In genomic region chr4:53109381-53109928, GRCm38 (mm10) we compare ENCODE assay signal across 16 mouse cellular contexts. TPM values are rescaled to one million over a fixed set of nuclear protein-coding genes. Genes with fewer than 3 reads are reported as not detected.
DNase-seq lines count a peak whose midpoint lies in the region; ATAC-seq and TF ChIP-seq lines count a peak whose summit lies in the region.
"Had no signal": no experiment of that assay in that cellular context is flagged by ENCODE, and none has a peak within 500 bp of the region (broad histone marks: within the 10 kb centered on the region; RNA-seq: fewer than 3 reads in every experiment).

No protein-coding gene starts in this region.

- H3K27me3 ChIP-seq in forebrain, embryonic 13.5 days: no peaks in the 10 kb centered on the region
- H3K27me3 ChIP-seq in forebrain, embryonic 10.5 days (ENCODE audit: poor library complexity, severe bottlenecking): no peaks in the 10 kb centered on the region
- H3K27me3 ChIP-seq in neural tube, embryonic 12.5 days (replicated peaks): no peaks in the 10 kb centered on the region
- no peaks in the 10 kb centered on the region for H3K27me3 ChIP-seq in midbrain, embryonic 13.5 days
- H3K27me3 ChIP-seq in small intestine, adult 2 months (ENCODE audit: control insufficient read depth, insufficient read depth, low read length): no peaks in the 10 kb centered on the region
- no peaks in the 10 kb centered on the region for H3K27me3 ChIP-seq in intestine, embryonic 16.5 days (replicated peaks; ENCODE audit: control insufficient read depth, insufficient read depth, low read length)
- H3K27me3 ChIP-seq: heart, embryonic 13.5 days; kidney, embryonic 15.5 days; limb, embryonic 15.5 days had no signal

- no peak overlapping the region for H3K4me2 ChIP-seq in forebrain, embryonic 13.5 days
- H3K4me2 ChIP-seq in neural tube, embryonic 12.5 days (replicated peaks): no peak overlapping the region; the same call in 1 of the 2 replicates
- H3K4me2 ChIP-seq in midbrain, embryonic 13.5 days (replicated peaks): 0 out of 2 replicates have a peak overlapping the region, but pooled peaks have one; percentile 19
- H3K4me2 ChIP-seq in intestine, embryonic 16.5 days (ENCODE audit: low read depth, low read length): no peak overlapping the region
- H3K4me2 ChIP-seq: heart, embryonic 13.5 days; kidney, embryonic 15.5 days; limb, embryonic 15.5 days had no signal

- H3K4me1 ChIP-seq in forebrain, embryonic 13.5 days: peaks cover 4% of the 10 kb centered on the region
- H3K4me1 ChIP-seq in forebrain, embryonic 10.5 days: peaks cover 6% of the 10 kb centered on the region; the same call in 1 of the 2 replicates
- no peaks in the 10 kb centered on the region for H3K4me1 ChIP-seq in neural tube, embryonic 12.5 days
- H3K4me1 ChIP-seq in midbrain, embryonic 13.5 days (replicated peaks): peaks cover 11% of the 10 kb centered on the region
- H3K4me1 ChIP-seq in small intestine, adult 2 months (ENCODE audit: control insufficient read depth, insufficient read depth, insufficient read length, low read length): peaks cover 2% of the 10 kb centered on the region; the same call in 1 of the 2 replicates
- H3K4me1 ChIP-seq in intestine, embryonic 16.5 days (ENCODE audit: control insufficient read depth, insufficient read depth, low read length): no peaks in the 10 kb centered on the region
- H3K4me1 ChIP-seq: heart, embryonic 13.5 days; limb, embryonic 15.5 days had no signal

- peak; percentile 10; the same call in 1 of the 2 replicates for TF ChIP-seq CTCF in small intestine, adult 2 months (IDR thresholded peaks at IDR 0.05; ENCODE audit: extremely low read depth, insufficient read length, insufficient replicate concordance, low read depth, low read length)

- WGBS in forebrain, embryonic 13.5 days: 49% methylated on average over 9 of the region's 9 CpGs
- WGBS in forebrain, embryonic 10.5 days: 73% methylated on average over 9 of the region's 9 CpGs
- 66% methylated on average over 9 of the region's 9 CpGs for WGBS in neural tube, embryonic 12.5 days
- WGBS in midbrain, embryonic 13.5 days: 48% methylated on average over 9 of the region's 9 CpGs
- WGBS in small intestine, adult 2 months: 76% methylated on average over 9 of the region's 9 CpGs
- WGBS in intestine, embryonic 16.5 days: 73% methylated on average over 9 of the region's 9 CpGs

- H3K36me3 ChIP-seq in forebrain, embryonic 13.5 days (ENCODE audit: poor library complexity, severe bottlenecking): peaks cover 6% of the 10 kb centered on the region; the same call in 1 of the 2 replicates
- no peaks in the 10 kb centered on the region for H3K36me3 ChIP-seq in forebrain, embryonic 10.5 days (replicated peaks)
- H3K36me3 ChIP-seq in neural tube, embryonic 12.5 days: peaks cover 4% of the 10 kb centered on the region; the same call in 1 of the 2 replicates
- H3K36me3 ChIP-seq in midbrain, embryonic 13.5 days: 0 out of 2 replicates have a peak, but pooled peaks cover 5% of the 10 kb centered on the region
- H3K36me3 ChIP-seq in small intestine, adult 2 months (ENCODE audit: control insufficient read depth, insufficient read depth, low read length): peaks cover 9% of the 10 kb centered on the region; the same call in 1 of the 2 replicates
- H3K36me3 ChIP-seq in intestine, embryonic 16.5 days (ENCODE audit: control insufficient read depth, insufficient read depth, low read length): no peaks in the 10 kb centered on the region
- H3K36me3 ChIP-seq: kidney, embryonic 15.5 days had no signal

- no peak overlapping the region for H3K4me3 ChIP-seq in forebrain, embryonic 13.5 days
- no peak overlapping the region for H3K4me3 ChIP-seq in forebrain, embryonic 10.5 days
- H3K4me3 ChIP-seq in neural tube, embryonic 12.5 days: no peak overlapping the region
- no peak overlapping the region for H3K4me3 ChIP-seq in midbrain, embryonic 13.5 days (replicated peaks)
- no peak overlapping the region for H3K4me3 ChIP-seq in small intestine, adult 2 months (ENCODE audit: low read depth, low read length)
- H3K4me3 ChIP-seq in intestine, embryonic 16.5 days (ENCODE audit: low read length): no peak overlapping the region
- H3K4me3 ChIP-seq: heart, embryonic 13.5 days; kidney, embryonic 15.5 days; limb, embryonic 15.5 days had no signal

- peak; percentile 36; the same call in 1 of the 2 replicates for ATAC-seq in forebrain, embryonic 13.5 days
- no peak for ATAC-seq in neural tube, embryonic 12.5 days (ENCODE audit: low FRiP score, low read depth)
- peak; percentile 68 for ATAC-seq in midbrain, embryonic 13.5 days
- no peak for ATAC-seq in intestine, embryonic 16.5 days
- ATAC-seq: forebrain, postnatal 0 days had no signal

- TF ChIP-seq POLR2A in small intestine, adult 2 months (IDR thresholded peaks at IDR 0.05; ENCODE audit: low read depth, low read length): no peak

- DNase-seq in forebrain, embryonic 10.5 days (ENCODE audit: extremely low spot score, low spot score): no peak
- DNase-seq in neural tube, embryonic 10.5 days (ENCODE audit: extremely low spot score, low spot score): no peak
- no peak for DNase-seq in urinary bladder, postnatal 10 days (ENCODE audit: low spot score)
- DNase-seq: adrenal gland, adult 8-10 months; cerebellum, postnatal 36 days; forebrain, postnatal 0 days; gastrocnemius, postnatal 25 days; lung, postnatal 14 days had no signal

- H3K9me3 ChIP-seq in forebrain, embryonic 13.5 days (replicated peaks): no peaks in the 10 kb centered on the region
- no peaks in the 10 kb centered on the region for H3K9me3 ChIP-seq in forebrain, embryonic 10.5 days
- H3K9me3 ChIP-seq in neural tube, embryonic 12.5 days: no peaks in the 10 kb centered on the region
- no peaks in the 10 kb centered on the region for H3K9me3 ChIP-seq in midbrain, embryonic 13.5 days
- no peaks in the 10 kb centered on the region for H3K9me3 ChIP-seq in intestine, embryonic 16.5 days (ENCODE audit: control insufficient read depth, low read length)
- H3K9me3 ChIP-seq: heart, embryonic 13.5 days; kidney, embryonic 15.5 days; limb, embryonic 15.5 days had no signal

- H3K9ac ChIP-seq in forebrain, embryonic 13.5 days: no peak overlapping the region; the same call in 1 of the 2 replicates
- no peak overlapping the region for H3K9ac ChIP-seq in neural tube, embryonic 12.5 days
- 0 out of 2 replicates have a peak overlapping the region, but pooled peaks have one; percentile 41 for H3K9ac ChIP-seq in midbrain, embryonic 13.5 days (replicated peaks)
- no peak overlapping the region for H3K9ac ChIP-seq in intestine, embryonic 16.5 days (ENCODE audit: low read depth, low read length)
- H3K9ac ChIP-seq: forebrain, postnatal 0 days; heart, embryonic 13.5 days; kidney, embryonic 15.5 days; limb, embryonic 15.5 days had no signal

- no peak overlapping the region for H3K27ac ChIP-seq in forebrain, embryonic 13.5 days
- H3K27ac ChIP-seq in forebrain, embryonic 10.5 days: no peak overlapping the region
- peak overlapping the region; percentile 28; the same call in 1 of the 2 replicates for H3K27ac ChIP-seq in neural tube, embryonic 12.5 days
- peak overlapping the region; percentile 53 for H3K27ac ChIP-seq in midbrain, embryonic 13.5 days
- no peak overlapping the region for H3K27ac ChIP-seq in small intestine, adult 2 months (ENCODE audit: insufficient read depth, low read depth, low read length)
- no peak overlapping the region for H3K27ac ChIP-seq in intestine, embryonic 16.5 days (ENCODE audit: low read length)
- H3K27ac ChIP-seq: heart, embryonic 13.5 days; kidney, embryonic 15.5 days; limb, embryonic 15.5 days had no signal

RNA-seq across cellular contexts. Expression of gene Abca1, which starts 50.2 kb away (rescaled TPM):
- polyA plus RNA-seq in forebrain, embryonic 13.5 days (2015; fragmentation: Nextera tagmentation; extraction: Ambion mirVana): 6.1 and 6.7 TPM in 2 replicates
- polyA plus RNA-seq in forebrain, embryonic 10.5 days (2016; fragmentation: Nextera tagmentation; extraction: Ambion mirVana): 2.2 and 2.6 TPM in 2 replicates
- 8.5 and 9.3 TPM in 2 replicates for polyA plus RNA-seq in neural tube, embryonic 12.5 days (2016; fragmentation: Nextera tagmentation; extraction: Ambion mirVana)
- 8.3 and 8.7 TPM in 2 replicates for polyA plus RNA-seq in midbrain, embryonic 13.5 days (2015; fragmentation: Nextera tagmentation; extraction: Ambion mirVana)
- polyA plus RNA-seq in small intestine, adult 2 months (2012; rRNA removed): 0.70 and 2.8 TPM in 2 replicates
- polyA plus RNA-seq in intestine, embryonic 16.5 days (2015; fragmentation: Nextera tagmentation; extraction: Ambion mirVana): 2.3 and 2.4 TPM in 2 replicates

Comparison
In these comparisons a context has a peak if more than half of its experiments do, and no peak if none do; other contexts are left out.
1. ATAC-seq: peak in forebrain, embryonic 13.5 days (single experiment) and midbrain, embryonic 13.5 days (single experiment); none in neural tube, embryonic 12.5 days (single experiment) and intestine, embryonic 16.5 days (single experiment).
2. H3K27ac ChIP-seq: peak in neural tube, embryonic 12.5 days (single experiment) and midbrain, embryonic 13.5 days (single experiment); none in forebrain, embryonic 13.5 days (single experiment), forebrain, embryonic 10.5 days (single experiment), small intestine, adult 2 months (single experiment) and intestine, embryonic 16.5 days (single experiment).